Mouse (Mus musculus) heart, postnatal 0 days (tissue): Measurements from ENCODE around the gene Igdcc4. TPM values are rescaled to one million over a fixed set of nuclear protein-coding genes. Genes with fewer than 3 reads are reported as not detected.

Source experiments
- ATAC-seq: fragments of 200-750 bp; cut with Nextera tagmentation; 2 replicates; pipeline ENCODE4 v1.8.0; 2017; ENCODE audit warnings: low read depth, moderate number of reproducible peaks, moderate library complexity; ENCODE audit not compliant: insufficient read depth
- DNase-seq: peaks from one replicate; pipeline ENCODE4 v3.0.0-alpha.2; 2016; ENCODE audit warnings: low spot score
- H3K27ac ChIP-seq: fragments of 300-500 bp; sonication (generic); 2 replicates; pipeline ENCODE4 v1.5.1; 2014; ENCODE audit warnings: low read depth, mild to moderate bottlenecking
- H3K27me3 ChIP-seq: fragments of 300-500 bp; sonication (generic); 2 replicates; pipeline ENCODE4 v1.6.1; 2014; ENCODE audit warnings: low read length, mixed read lengths; ENCODE audit not compliant: control insufficient read depth, insufficient read depth
- H3K36me3 ChIP-seq: fragments of 300-500 bp; sonication (generic); replicated peaks from 2 replicates; pipeline ENCODE4 v1.6.1; 2014; ENCODE audit warnings: low read length, mixed read lengths; ENCODE audit not compliant: control insufficient read depth, insufficient read depth
- H3K4me1 ChIP-seq: fragments of 300-500 bp; sonication (generic); 2 replicates; pipeline ENCODE4 v1.6.1; 2014; ENCODE audit warnings: antibody characterized with exemption; ENCODE audit not compliant: control insufficient read depth, insufficient read depth
- H3K4me2 ChIP-seq: fragments of 300-500 bp; sonication (generic); 2 replicates; pipeline ENCODE4 v1.6.1; 2014; ENCODE audit warnings: low read depth, mild to moderate bottlenecking, low read length, moderate library complexity
- H3K4me3 ChIP-seq: fragments of 300-500 bp; sonication (generic); 2 replicates; pipeline ENCODE4 v1.5.1; 2014; ENCODE audit warnings: low read depth, low read length
- H3K9ac ChIP-seq: fragments of 300-500 bp; sonication (generic); replicated peaks from 2 replicates; pipeline ENCODE4 v1.6.1; 2014; ENCODE audit warnings: low read depth, low read length, mixed read lengths
- H3K9me3 ChIP-seq: fragments of 300-500 bp; sonication (generic); replicated peaks from 2 replicates; pipeline ENCODE4 v1.6.1; 2016; ENCODE audit warnings: low read length; ENCODE audit not compliant: control insufficient read depth
- CTCF ChIP-seq: IDR thresholded peaks from 2 replicates; pipeline ENCODE4 v1.5.1; 2016; ENCODE audit warnings: antibody characterized with exemption, control low read depth, low read depth
- EP300 ChIP-seq: IDR thresholded peaks from 2 replicates; pipeline ENCODE4 v1.6.1; 2016; ENCODE audit warnings: antibody characterized with exemption, low read depth
- WGBS: fragments of 180-500 bp; shearing (Covaris S2); extraction: QIAGEN DNeasy Blood & Tissue Kit; methylation state at CpG from one replicate; pipeline ENCODE4 v1.1.7; 2014; 5-methylcytosine and 5-hydroxymethylcytosine counted together
- polyA plus RNA-seq: library from polyadenylated mRNA; unstranded; fragments of >200 nt; fragmentation: Nextera tagmentation; extraction: Ambion mirVana; gene quantifications from 2 replicates; pipeline ENCODE4 v1.2.1, GENCODE M21; 2015
- total RNA-seq: library from RNA; depleted of rRNA; stranded (reverse); fragments of >200 nt; gene quantifications from 2 replicates; pipeline ENCODE4 v1.2.3, GENCODE M21; 2014; ENCODE audit warnings: low replicate concordance; rRNA removed

The Igdcc4 gene
- total and polyA plus RNA-seq, 2 experiments from 2014 or later: 3.2 to 13.9 TPM

GRCm38 (mm10) chr9:65175939-65176871 lies 74.9 kb downstream of the Igdcc4 start:
- Histone ChIP-seq H3K9me3 (no peaks in the 10 kb centered on the region), H3K9ac (no peak overlapping the region), H3K27me3 (peaks cover 20% of the 10 kb centered on the region; the same call in 1 of the 2 replicates), H3K4me3 (no peak overlapping the region), H3K4me1 (no peaks in the 10 kb centered on the region), H3K36me3 (no peaks in the 10 kb centered on the region), H3K27ac (no peak overlapping the region), H3K4me2 (no peak overlapping the region)
- TF ChIP-seq EP300: no peak
- DNase-seq: no peak
- ATAC-seq: no peak
- WGBS: 52% methylated on average over 9 of the region's 9 CpGs

- Histone ChIP-seq H3K4me3 (no peak overlapping the region), H3K4me2 (no peak overlapping the region), H3K4me1 (no peaks in the 10 kb centered on the region), H3K9ac (no peak overlapping the region), H3K9me3 (no peaks in the 10 kb centered on the region), H3K27ac (no peak overlapping the region), H3K36me3 (no peaks in the 10 kb centered on the region), H3K27me3 (peaks cover 20% of the 10 kb centered on the region; the same call in 1 of the 2 replicates)
- no peak for TF ChIP-seq EP300
- no peak for TF ChIP-seq CTCF
- no peak for DNase-seq
- WGBS: 74% methylated on average over 3 of the region's 3 CpGs
- ATAC-seq: no peak
These were observed 76.2 kb downstream of the Igdcc4 start for GRCm38 (mm10) chr9:65177497-65177896.

GRCm38 (mm10) chr9:65177912-65178311 lies 76.6 kb downstream of the Igdcc4 start:
- H3K4me1 ChIP-seq: no peaks in the 10 kb centered on the region
- no peak for DNase-seq
- H3K36me3 ChIP-seq: no peaks in the 10 kb centered on the region
- no peak overlapping the region for H3K27ac ChIP-seq
- 73% methylated on average over 10 of the region's 10 CpGs for WGBS
- no peaks in the 10 kb centered on the region for H3K9me3 ChIP-seq
- no peak overlapping the region for H3K4me3 ChIP-seq
- no peak overlapping the region for H3K4me2 ChIP-seq
- ATAC-seq: no peak
- H3K27me3 ChIP-seq: peaks cover 20% of the 10 kb centered on the region; the same call in 1 of the 2 replicates
- no peak for TF ChIP-seq EP300
- TF ChIP-seq CTCF: no peak
- no peak overlapping the region for H3K9ac ChIP-seq

- Histone ChIP-seq H3K4me1 (no peaks in the 10 kb centered on the region), H3K9me3 (no peaks in the 10 kb centered on the region), H3K4me2 (peak overlapping the region; percentile 44), H3K27ac (no peak overlapping the region), H3K9ac (no peak overlapping the region), H3K36me3 (no peaks in the 10 kb centered on the region), H3K27me3 (peaks cover 20% of the 10 kb centered on the region; the same call in 1 of the 2 replicates), H3K4me3 (peak overlapping the region; percentile 10)
- ATAC-seq (peak; percentile 52; the same call in 1 of the 2 replicates), DNase-seq (no peak)
- 16% methylated on average over 22 of the region's 22 CpGs for WGBS
- no peak for TF ChIP-seq EP300
- TF ChIP-seq CTCF: no peak
These were observed 77.3 kb downstream of the Igdcc4 start for GRCm38 (mm10) chr9:65178336-65179213.

GRCm38 (mm10) chr9:65179817-65180624 lies 78.7 kb downstream of the Igdcc4 start:
- H3K4me3 ChIP-seq: no peak overlapping the region
- TF ChIP-seq EP300 (no peak), CTCF (no peak)
- no peaks in the 10 kb centered on the region for H3K4me1 ChIP-seq
- H3K36me3 ChIP-seq: no peaks in the 10 kb centered on the region
- H3K9me3 ChIP-seq: no peaks in the 10 kb centered on the region
- H3K4me2 ChIP-seq: no peak overlapping the region
- no peak overlapping the region for H3K9ac ChIP-seq
- peaks cover 20% of the 10 kb centered on the region; the same call in 1 of the 2 replicates for H3K27me3 ChIP-seq
- WGBS: 37% methylated on average over 17 of the region's 17 CpGs
- no peak overlapping the region for H3K27ac ChIP-seq
- no peak for DNase-seq
- ATAC-seq: no peak

Other genes with a start within 250 kb of the Igdcc4 start
- gene Slc24a1, start 149.9 kb upstream of the Igdcc4 start, total RNA-seq: 0.08 TPM in 1 of 2 replicates, not detected in the other
- gene Slc24a1, start 149.9 kb upstream of the Igdcc4 start, polyA plus RNA-seq: 0.05 TPM in 2 replicates
- 34.6 and 36.4 TPM in 2 replicates for gene Ints14, start 140.6 kb upstream of the Igdcc4 start, total RNA-seq
- 26.2 and 26.5 TPM in 2 replicates for gene Ints14, start 140.6 kb upstream of the Igdcc4 start, polyA plus RNA-seq
- 24.6 and 37.4 TPM in 2 replicates for gene Hacd3, start 79.8 kb upstream of the Igdcc4 start, total RNA-seq
- gene Hacd3, start 79.8 kb upstream of the Igdcc4 start, polyA plus RNA-seq: 35.8 and 37.4 TPM in 2 replicates
- gene Dpp8, start 69.1 kb upstream of the Igdcc4 start, total RNA-seq: 39.4 TPM in 2 replicates
- gene Dpp8, start 69.1 kb upstream of the Igdcc4 start, polyA plus RNA-seq: 15.7 and 17.5 TPM in 2 replicates
- gene Igdcc3, start 39.7 kb downstream of the Igdcc4 start, total RNA-seq: not detected in 2 replicates
- gene Igdcc3, start 39.7 kb downstream of the Igdcc4 start, polyA plus RNA-seq: 0.11 and 0.15 TPM in 2 replicates
- gene Parp16, start 93.9 kb downstream of the Igdcc4 start, total RNA-seq: 1.8 and 7.7 TPM in 2 replicates
- gene Parp16, start 93.9 kb downstream of the Igdcc4 start, polyA plus RNA-seq: 5.7 and 5.8 TPM in 2 replicates
- 0.73 and 0.88 TPM in 2 replicates for gene Cilp, start 163.7 kb downstream of the Igdcc4 start, total RNA-seq
- gene Cilp, start 163.7 kb downstream of the Igdcc4 start, polyA plus RNA-seq: 0.19 and 0.21 TPM in 2 replicates
- gene Clpx, start 192.8 kb downstream of the Igdcc4 start, total RNA-seq: 37.4 and 37.8 TPM in 2 replicates
- gene Clpx, start 192.8 kb downstream of the Igdcc4 start, polyA plus RNA-seq: 64.3 and 68.3 TPM in 2 replicates
- gene Pdcd7, start 244.6 kb downstream of the Igdcc4 start, total RNA-seq: 9.4 and 10.6 TPM in 2 replicates
- gene Pdcd7, start 244.6 kb downstream of the Igdcc4 start, polyA plus RNA-seq: 4.7 and 5.9 TPM in 2 replicates